8 mouse cellular contexts compared by ENCODE assay signal in genomic region chr9:91361856-91362601, GRCm38 (mm10). TPM values are rescaled to one million over a fixed set of nuclear protein-coding genes. Genes with fewer than 3 reads are reported as not detected.
DNase-seq lines count a peak whose midpoint lies in the region; ATAC-seq lines count a peak whose summit lies in the region.

Gene Zic4 (plus strand): TSS chr9:91362413.

- peaks cover 8% of the 10 kb centered on the region; the same call in 1 of the 2 replicates for H3K36me3 ChIP-seq in hindbrain, embryonic 14.5 days (replicated peaks; ENCODE audit: control insufficient read depth, insufficient read depth)
- H3K36me3 ChIP-seq in midbrain, embryonic 11.5 days (ENCODE audit: control insufficient read depth, insufficient read depth, low read length) = peaks cover 2% of the 10 kb centered on the region; the same call in 1 of the 2 replicates

- peak; percentile 57 for DNase-seq in cerebellum, adult 11-12 months
- DNase-seq in CD4-positive helper T cell, adult 2 months (ENCODE audit: low read depth, low spot score) = peak; percentile 21
- peak; percentile 76 for DNase-seq in embryo, embryonic 10.5 days (ENCODE audit: low spot score)
- peak; percentile 61 for DNase-seq in hindbrain, embryonic 14.5 days (ENCODE audit: low spot score)
- peak; percentile 98 for DNase-seq in midbrain, embryonic 11.5 days (ENCODE audit: low spot score, missing footprints)
- no peak for DNase-seq in spleen, adult 18-20 months
- no peak for DNase-seq in lung, postnatal 36 days

- no peaks in the 10 kb centered on the region for H3K4me1 ChIP-seq in hindbrain, embryonic 14.5 days (replicated peaks; ENCODE audit: control insufficient read depth, insufficient read depth, low read length)
- H3K4me1 ChIP-seq in midbrain, embryonic 11.5 days (ENCODE audit: control insufficient read depth, insufficient read depth, low read length) = no peaks in the 10 kb centered on the region

- WGBS in hindbrain, embryonic 14.5 days = 0% methylated on average over 45 of the region's 45 CpGs
- WGBS in midbrain, embryonic 11.5 days = under 1% methylated on average over 45 of the region's 45 CpGs

- H3K4me3 ChIP-seq in hindbrain, embryonic 14.5 days (replicated peaks; ENCODE audit: low read length) = peak within 1 kb of the TSS; percentile 51
- H3K4me3 ChIP-seq in midbrain, embryonic 11.5 days (ENCODE audit: low read depth, low read length) = peak within 1 kb of the TSS; percentile 71

- ATAC-seq in cerebellum, adult (ENCODE audit: insufficient number of reproducible peaks, low FRiP score, low TSS enrichment) = no peak
- peak; percentile 35; the same call in 1 of the 2 replicates for ATAC-seq in hindbrain, embryonic 14.5 days (ENCODE audit: low FRiP score)
- peak; percentile 78 for ATAC-seq in midbrain, embryonic 11.5 days (ENCODE audit: low FRiP score)

- peak within 1 kb of the TSS; percentile 97 for H3K9ac ChIP-seq in hindbrain, embryonic 14.5 days
- H3K9ac ChIP-seq in midbrain, embryonic 11.5 days (ENCODE audit: low read length) = peak within 1 kb of the TSS; percentile 94

- peaks cover 55% of the 10 kb centered on the region for H3K27me3 ChIP-seq in hindbrain, embryonic 14.5 days (ENCODE audit: control insufficient read depth, insufficient read depth, low read length)
- H3K27me3 ChIP-seq in midbrain, embryonic 11.5 days (ENCODE audit: control insufficient read depth, insufficient read depth, low read length) = peaks cover 55% of the 10 kb centered on the region

- H3K27ac ChIP-seq in hindbrain, embryonic 14.5 days = peak within 1 kb of the TSS; percentile 96
- peak within 1 kb of the TSS; percentile 91 for H3K27ac ChIP-seq in midbrain, embryonic 11.5 days (ENCODE audit: low read depth, low read length)

- peak within 1 kb of the TSS; percentile 52 for H3K4me2 ChIP-seq in hindbrain, embryonic 14.5 days (replicated peaks)
- peak within 1 kb of the TSS; percentile 49 for H3K4me2 ChIP-seq in midbrain, embryonic 11.5 days

- no peaks in the 10 kb centered on the region for H3K9me3 ChIP-seq in hindbrain, embryonic 14.5 days (ENCODE audit: control insufficient read depth, low read length)
- H3K9me3 ChIP-seq in midbrain, embryonic 11.5 days (ENCODE audit: control insufficient read depth, low read length) = no peaks in the 10 kb centered on the region

RNA-seq across cellular contexts. Expression of gene Zic4, which starts in this region (rescaled TPM):
- polyA plus RNA-seq in hindbrain, embryonic 14.5 days (2014; fragmentation: Nextera tagmentation; extraction: Ambion mirVana) = 47.8 and 54.9 TPM in 2 replicates
- 41.7 and 42.5 TPM in 2 replicates for polyA plus RNA-seq in midbrain, embryonic 11.5 days (2014; fragmentation: Nextera tagmentation; extraction: Ambion mirVana)

Comparison
In these comparisons a context has a peak if more than half of its experiments do, and no peak if none do; other contexts are left out.
1. DNase-seq: peak in cerebellum, adult 11-12 months (single experiment), CD4-positive helper T cell, adult 2 months (single experiment), embryo, embryonic 10.5 days (single experiment), hindbrain, embryonic 14.5 days (single experiment) and midbrain, embryonic 11.5 days (single experiment); none in spleen, adult 18-20 months (0 of 2) and lung, postnatal 36 days (single experiment).